Mouse (Mus musculus): ENCODE measurements at regions not wholly inside any gene's neighbourhood (a gene's known extent, or its start where the extent isn't known, plus 50 kb on each side); places are given as distances from the start of the nearest gene placed in this dataset.
A peak's percentile ranks its signal among the peaks of the same experiment; 100 is the strongest.

DNA sequence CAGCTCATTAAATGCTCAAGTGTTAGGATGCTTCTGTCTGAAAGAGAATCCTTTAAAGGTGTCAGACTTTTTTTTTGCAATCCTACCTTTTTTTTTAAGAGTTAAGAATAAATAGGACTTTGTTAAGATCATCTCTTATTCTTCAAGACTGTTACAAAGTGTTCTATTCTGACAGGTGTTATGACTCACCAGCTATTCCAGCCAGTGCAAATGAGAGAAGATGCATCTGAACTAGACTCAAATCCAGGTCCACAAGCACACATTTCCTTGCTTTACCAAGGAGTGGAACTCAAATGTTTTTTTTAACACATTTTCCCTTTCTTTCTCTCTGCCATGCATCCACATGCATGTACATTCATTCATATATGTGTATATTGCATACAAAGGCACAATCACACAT, 98.4 kb upstream of the Atp10a start:
- DNase-seq = no peak

DNA sequence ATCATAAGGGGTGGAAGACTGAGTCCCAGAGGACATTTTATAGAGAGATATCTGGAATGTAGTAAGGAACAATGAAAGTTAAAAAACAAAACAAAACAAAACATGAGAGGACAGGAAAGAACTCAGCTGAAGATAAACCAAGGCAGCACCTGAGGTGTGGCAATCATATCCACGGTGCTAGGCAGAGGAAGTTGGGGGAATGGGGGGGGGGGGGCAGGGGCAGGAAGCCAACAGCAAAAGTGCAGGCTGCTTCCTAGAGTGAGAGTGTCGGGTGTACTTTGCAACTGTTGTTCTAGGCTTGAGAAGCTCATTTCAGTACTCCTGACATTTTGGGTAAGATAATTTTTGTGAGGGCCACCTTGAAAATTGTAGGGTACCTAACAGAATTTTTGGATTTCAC, 87.2 kb upstream of the Atp10a start:
- DNase-seq = no peak

DNA sequence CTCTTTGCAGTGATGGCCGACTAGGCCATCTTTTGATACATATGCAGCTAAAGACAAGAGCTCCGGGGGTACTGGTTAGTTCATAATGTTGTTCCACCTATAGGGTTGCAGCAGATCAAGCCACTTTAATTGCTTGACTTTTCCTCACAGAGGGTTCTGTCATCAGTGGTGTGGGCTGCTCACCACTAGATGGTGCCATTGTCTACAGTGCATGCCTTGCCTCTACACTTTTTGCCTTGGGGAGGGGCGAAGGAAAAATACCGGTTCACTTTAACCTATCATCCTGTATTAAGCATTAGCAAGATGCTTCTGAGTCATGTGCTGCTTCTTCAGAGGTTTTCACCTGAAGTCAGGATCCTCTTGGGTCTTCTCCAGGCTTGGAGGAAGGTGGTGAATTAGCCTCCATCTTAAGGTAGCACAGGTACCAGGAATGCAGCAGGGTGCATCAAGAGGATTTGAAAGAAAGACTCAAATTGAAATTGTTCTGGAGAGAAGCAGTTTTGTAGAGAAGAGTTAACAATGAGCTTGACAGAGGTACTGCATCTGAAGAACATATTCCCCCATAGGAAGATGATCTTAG, 71.6 kb upstream of the Atp10a start:
- peak; percentile 47 for DNase-seq

- DNase-seq = no peak
These were observed 70.2 kb upstream of the Atp10a start for GRCm38 (mm10) chr7:58585626-58586256.

- DNase-seq = no peak
These were observed 60.0 kb upstream of the Atp10a start for GRCm38 (mm10) chr7:58595951-58596350.

Measured in right cerebral cortex, postnatal 4 days (tissue).